In genomic region chr11:29747365-29747764, GRCm38 (mm10) we compare ENCODE assay signal across 14 mouse cellular contexts. TPM values are rescaled to one million over a fixed set of nuclear protein-coding genes. Genes with fewer than 3 reads are reported as not detected.
DNase-seq lines count a peak whose midpoint lies in the region.
"Had no signal": no experiment of that assay in that cellular context is flagged by ENCODE, and none has a peak within 500 bp of the region (broad histone marks: within the 10 kb centered on the region; RNA-seq: fewer than 3 reads in every experiment).

No protein-coding gene starts in this region.

- peak; percentile 21 for DNase-seq in heart, adult 11 months
- DNase-seq in heart, postnatal 36 days = no peak
- peak; percentile 34 to 39 for DNase-seq in left cerebral cortex, postnatal 36 days (ENCODE audit: low spot score in 2 of 2)
- DNase-seq in left cerebral cortex, postnatal 14 days (ENCODE audit: low spot score in 2 of 2) = no peak
- DNase-seq in telencephalon, adult 2 months (ENCODE audit: low read depth, low spot score) = peak; percentile 56
- DNase-seq in right cerebral cortex, adult 2 months (ENCODE audit: low spot score in 2 of 2) = no peak
- DNase-seq: adrenal gland, postnatal 10 days; B cell, adult 2 months; cerebellum, adult 11-12 months; cerebellum, adult 8-10 months; cerebellum, postnatal 10 days; cerebellum, postnatal 36 days; gastrocnemius, postnatal 10 days; gastrocnemius, postnatal 36 days had no signal

- intact Hi-C loops in heart, postnatal 36 days (cut with DNase I) = no loop called here
- intact Hi-C loops in left cerebral cortex, postnatal 36 days (cut with DNase I) = no loop called here
- intact Hi-C loops in left cerebral cortex, postnatal 14 days (cut with DNase I) = no loop called here

RNA-seq across cellular contexts. Expression of gene Rtn4, which starts 54.6 kb away (rescaled TPM):
- total RNA-seq in heart, postnatal 36 days (2021) = 10 to 100 TPM; 91.7 to 95.2 TPM
- 100 to 1,000 TPM; 669 to 679 TPM for total RNA-seq in left cerebral cortex, postnatal 36 days (2021)
- 100 to 1,000 TPM; 639 to 692 TPM for total RNA-seq in left cerebral cortex, postnatal 14 days (2021)

Comparison
In these comparisons a context has a peak if more than half of its experiments do, and no peak if none do; other contexts are left out.
1. DNase-seq: peak in heart, adult 11 months (single experiment), left cerebral cortex, postnatal 36 days (2 of 2) and telencephalon, adult 2 months (single experiment); none in heart, postnatal 36 days (0 of 2), left cerebral cortex, postnatal 14 days (0 of 2) and right cerebral cortex, adult 2 months (0 of 2).
2. RNA of gene Rtn4, which starts 54.6 kb away (total RNA-seq): 639 to 692 TPM in left cerebral cortex, postnatal 14 days and 669 to 679 TPM in left cerebral cortex, postnatal 36 days; 91.7 to 95.2 TPM in heart, postnatal 36 days; every median in the first group is over 4 times any median in the second.